Mouse (Mus musculus): Measurements from ENCODE around the gene Tcf7. TPM values are rescaled to one million over a fixed set of nuclear protein-coding genes. Genes with fewer than 3 reads are reported as not detected.
"Not testable (repeated sequence)": the region's sequence is repeated elsewhere in the genome, so short reads cannot be mapped to it uniquely, and the experiment has no call there.

Tcf7 gene
- total RNA-seq, 1 experiment from 2014 or later, result 41.3 TPM

DNA sequence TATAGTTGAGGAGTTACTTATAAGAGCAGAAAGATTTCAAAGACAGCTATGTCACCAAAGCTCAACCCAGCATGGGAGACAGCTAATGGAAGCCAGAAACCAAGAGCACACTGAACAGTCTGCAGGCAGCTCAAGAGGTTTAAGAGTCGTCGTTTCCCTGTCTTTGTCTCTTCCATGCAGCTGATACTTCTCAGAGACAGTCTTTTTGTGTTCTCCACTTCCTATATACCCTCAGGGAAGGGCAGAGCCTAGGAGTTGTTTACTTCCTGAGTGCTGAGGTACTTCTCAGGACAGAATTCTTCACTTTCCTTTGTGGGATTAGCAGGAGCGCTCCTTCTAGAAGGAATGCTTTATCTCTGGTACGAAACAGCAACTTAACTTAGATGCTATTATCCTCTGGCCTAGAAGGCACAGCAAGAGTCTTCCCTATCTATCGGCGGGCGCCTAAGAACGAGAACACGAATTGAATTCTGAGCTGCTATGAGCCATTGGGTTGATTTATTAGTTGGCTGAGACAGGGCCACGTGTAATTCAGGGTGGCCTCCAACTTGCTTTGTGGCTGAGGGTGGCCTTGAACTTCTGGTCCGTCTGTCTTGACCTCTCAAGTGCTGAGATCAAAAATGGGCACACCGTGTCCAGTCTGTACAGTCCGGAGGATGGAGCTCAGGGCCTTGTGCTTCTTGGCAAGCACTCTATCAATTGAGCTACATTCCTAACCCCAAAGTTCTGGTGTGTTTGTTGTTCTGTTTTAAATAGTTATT lies 55.2 kb downstream of the Tcf7 start:
- DNase-seq, result peak; percentile 39

DNA sequence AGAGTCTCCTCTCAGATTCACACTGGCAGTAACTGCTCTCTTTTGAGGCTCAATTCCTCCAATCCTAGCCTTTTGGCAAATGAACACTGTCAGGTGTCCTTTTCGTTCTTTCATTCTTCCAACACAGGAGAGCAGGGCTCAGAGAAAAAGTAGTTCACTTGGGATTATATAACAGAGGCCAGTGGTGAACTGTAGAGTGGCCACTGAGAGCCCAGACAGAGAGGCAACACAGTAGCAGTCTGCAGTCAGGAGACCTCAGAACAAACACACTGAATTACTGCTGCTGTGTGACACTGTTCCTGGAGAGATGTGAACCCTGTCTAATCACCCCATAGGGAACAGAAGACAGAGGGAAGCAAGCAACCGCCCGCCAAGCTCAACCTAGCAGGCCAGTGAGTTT lies 55.8 kb downstream of the Tcf7 start:
- no peak for DNase-seq

DNA sequence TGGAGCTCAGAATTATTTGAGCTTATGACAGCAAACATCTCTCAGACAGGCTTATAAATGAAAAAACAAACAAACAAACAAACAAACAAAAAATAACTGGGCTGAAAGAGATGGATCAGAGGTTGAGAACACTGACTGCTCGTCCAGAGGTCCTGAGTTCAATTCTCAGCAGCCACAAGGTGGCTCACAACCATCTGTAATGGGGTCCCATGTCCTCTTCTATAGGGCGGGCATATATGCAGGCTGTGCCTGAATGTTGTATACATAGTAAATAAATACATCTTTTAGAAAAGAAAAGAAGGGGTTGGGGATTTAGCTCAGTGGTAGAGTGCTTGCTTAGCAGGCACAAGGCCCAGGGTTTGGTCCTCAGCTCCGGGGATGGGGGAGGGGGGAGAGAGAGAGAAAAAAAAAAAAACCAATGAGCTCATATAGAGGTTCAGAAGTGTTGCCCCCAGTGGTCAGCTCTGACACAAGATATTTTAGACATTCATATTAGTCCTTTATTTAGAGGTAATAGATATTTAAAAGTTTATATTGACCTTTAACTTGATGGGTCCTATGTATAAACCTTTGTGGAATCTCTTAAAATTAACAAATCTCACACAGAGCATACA lies 56.7 kb downstream of the Tcf7 start:
- DNase-seq, result no peak

DNA sequence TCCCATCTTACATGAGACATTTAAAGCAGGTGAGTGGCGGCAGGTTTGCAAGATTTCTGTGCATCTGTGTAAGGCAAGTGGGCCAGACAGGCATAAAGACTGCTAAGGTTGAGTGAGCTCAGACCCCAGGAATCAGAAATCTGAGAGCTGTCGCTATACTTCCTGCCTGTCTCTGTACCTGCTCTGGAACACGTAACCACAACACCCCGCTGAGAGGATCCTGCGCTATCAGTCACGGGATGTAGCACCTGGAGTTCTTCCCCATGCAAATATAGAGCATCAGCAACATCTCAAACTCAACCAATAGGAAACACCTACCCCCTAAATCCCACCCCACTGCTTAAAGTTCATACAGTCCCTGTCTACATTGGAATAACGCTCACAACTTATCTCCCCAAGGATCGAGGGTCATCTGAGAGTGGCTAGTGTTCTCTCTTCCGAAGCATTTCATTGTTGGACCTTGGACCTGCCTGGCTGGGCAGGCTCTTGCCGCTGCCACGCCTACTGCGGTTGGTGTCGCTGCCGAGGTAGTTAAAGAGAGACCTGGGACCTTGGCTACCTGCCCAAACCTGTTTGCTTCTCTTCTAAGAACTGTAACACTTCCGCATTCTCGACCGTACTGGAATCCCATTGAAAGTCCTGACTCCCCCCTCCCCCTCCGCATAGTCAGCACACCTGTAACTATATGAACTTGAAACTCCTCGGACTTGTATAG lies 58.7 kb downstream of the Tcf7 start:
- DNase-seq, result no peak

DNA sequence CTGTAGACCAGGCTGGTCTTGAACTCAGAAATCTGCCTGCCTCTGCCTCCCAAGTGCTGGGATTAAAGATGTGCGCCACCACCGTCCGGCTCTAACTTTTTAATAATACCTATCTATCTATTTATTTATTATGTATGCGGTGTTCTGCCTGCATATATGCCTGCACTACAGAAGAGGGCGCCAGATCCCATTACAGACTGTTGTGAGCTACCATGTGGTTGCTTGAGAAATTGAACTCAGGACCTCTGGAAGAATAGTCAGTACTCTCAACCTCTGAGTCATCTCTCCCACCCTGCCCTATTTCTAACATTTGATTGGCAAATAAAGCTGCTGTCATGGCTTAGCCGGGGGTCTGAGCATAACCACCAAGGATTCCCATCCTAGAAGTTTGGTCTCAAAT lies 59.9 kb downstream of the Tcf7 start:
- DNase-seq, result no peak

DNA sequence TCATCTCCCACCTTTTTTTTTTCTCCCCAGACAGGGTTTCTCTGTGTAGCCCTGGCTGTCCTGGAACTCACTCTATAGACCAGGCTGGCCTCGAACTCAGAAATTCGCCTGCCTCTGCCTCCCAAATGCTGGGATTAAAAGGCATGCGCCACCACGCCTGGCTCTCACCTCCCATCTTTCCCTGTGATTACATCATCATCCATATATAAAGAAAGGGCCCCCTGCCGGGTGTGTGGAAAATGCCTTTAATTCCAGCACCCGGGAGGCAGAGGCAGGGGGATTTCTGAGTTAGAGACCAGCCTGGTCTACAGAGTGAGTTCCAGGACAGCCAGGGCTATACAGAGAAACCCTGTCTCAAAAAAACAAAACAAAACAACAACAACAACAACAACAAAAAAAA lies 60.9 kb downstream of the Tcf7 start:
- not testable (repeated sequence) for DNase-seq

DNA sequence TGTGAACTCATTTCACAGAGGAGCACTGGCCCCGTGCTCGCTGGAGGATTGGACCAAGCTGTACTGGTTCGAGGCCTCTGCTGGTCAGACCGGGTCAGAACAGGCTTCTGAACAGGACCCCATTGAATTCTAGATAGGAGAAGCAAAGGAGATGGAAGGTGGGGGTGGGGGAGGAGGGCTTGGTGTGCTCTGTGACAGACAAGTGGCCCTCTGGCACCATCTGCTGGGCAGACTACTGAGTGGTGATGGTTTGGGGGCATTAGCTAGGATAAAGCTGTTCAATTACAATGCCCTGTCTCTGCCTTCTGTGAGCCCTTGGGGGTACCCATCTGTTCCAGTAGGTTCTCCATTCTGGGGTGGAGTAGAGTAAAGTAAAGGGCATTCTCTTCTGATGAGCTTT lies 62.5 kb downstream of the Tcf7 start:
- peak; percentile 78 for DNase-seq

DNA sequence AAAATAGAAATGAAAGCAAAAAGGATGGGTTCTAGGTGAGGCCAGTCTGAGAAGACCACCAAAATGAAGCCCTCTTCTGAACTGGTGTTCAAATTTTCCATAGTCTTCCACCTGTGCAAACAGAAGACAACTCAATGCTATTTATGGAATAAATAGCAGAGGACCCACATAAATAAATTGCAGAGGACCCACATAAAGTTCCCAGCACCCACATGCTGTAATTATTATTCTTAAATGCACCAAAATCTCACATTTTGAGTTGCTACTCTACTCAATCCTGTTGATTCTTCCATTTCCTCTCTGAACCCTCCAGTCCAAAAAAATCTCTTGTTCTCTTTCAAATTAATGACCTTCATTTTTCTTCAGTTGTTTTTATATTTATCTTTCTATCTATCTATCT lies 68.9 kb downstream of the Tcf7 start, which contains the start of gene Olfr1371:
Gene Olfr1371, minus strand, starts transcription at position 101 of the 400 bp plus-strand sequence.
- DNase-seq, result no peak

Other genes with a start within 250 kb of the Tcf7 start
- 77.2 and 91.2 TPM in 2 replicates for gene Ppp2ca, start 184.3 kb downstream of the Tcf7 start, total RNA-seq (2021)
- not detected in 2 replicates for gene Olfr1373, start 137.5 kb downstream of the Tcf7 start, total RNA-seq (2021)
- gene Olfr1371, start 69.0 kb downstream of the Tcf7 start, total RNA-seq (2021), result not detected in 2 replicates
- 448 and 476 TPM in 2 replicates for gene Skp1a, start 51.0 kb downstream of the Tcf7 start, total RNA-seq (2021)
- gene Vdac1, start 77.8 kb upstream of the Tcf7 start, total RNA-seq (2021), result 410 and 432 TPM in 2 replicates
- 157 and 166 TPM in 2 replicates for gene 9530068E07Rik, start 113.4 kb upstream of the Tcf7 start, total RNA-seq (2021)

Data from adrenal gland, postnatal 25 days (tissue).